Mouse (Mus musculus): ENCODE data around the gene Abhd10.

DNA sequence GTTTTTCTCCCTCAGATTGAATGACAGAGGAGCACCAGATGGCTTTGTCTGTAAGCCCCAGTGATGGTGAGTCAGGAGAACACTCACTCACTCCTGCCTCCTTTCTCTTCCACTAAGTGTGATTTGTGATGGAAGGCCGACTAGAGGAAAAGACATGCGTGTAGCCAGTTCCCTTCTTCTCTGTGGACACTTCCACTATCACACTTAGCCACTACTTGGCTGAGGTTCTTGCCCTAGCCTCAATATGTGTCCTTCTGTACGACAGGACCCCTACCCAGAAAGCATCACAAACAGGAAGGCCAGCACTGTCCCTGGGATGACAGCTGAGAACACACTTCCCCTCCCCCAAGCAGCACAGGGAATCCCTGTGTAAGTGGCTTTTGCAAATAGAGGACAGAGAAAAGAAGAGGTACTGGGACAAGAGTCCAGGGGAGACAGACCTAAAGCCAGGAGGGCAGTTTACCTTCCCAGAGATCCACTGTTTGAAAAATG lies 20.2 kb downstream of the Abhd10 start:
- TF ChIP-seq CTCF (IDR thresholded peaks at IDR 0.05; ENCODE audit: low read depth, low read length) (no peak), POLR2A (IDR thresholded peaks at IDR 0.05; ENCODE audit: borderline replicate concordance, low read depth, low read length) (no peak)
